Mouse (Mus musculus) limb, embryonic 11.5 days (tissue): ENCODE results near the gene Lgals9. TPM values are rescaled to one million over a fixed set of nuclear protein-coding genes. Genes with fewer than 3 reads are reported as not detected.
"Not testable (repeated sequence)": the region's sequence is repeated elsewhere in the genome, so short reads cannot be mapped to it uniquely, and the experiment has no call there.

Experiments used
- ATAC-seq: fragments of 200-750 bp; cut with Nextera tagmentation; 2 replicates; pipeline ENCODE4 v1.8.0; 2017; ENCODE audit warnings: low read depth; ENCODE audit not compliant: insufficient number of reproducible peaks, low FRiP score, low TSS enrichment
- DNase-seq: peaks from one replicate; pipeline ENCODE4 v3.0.0-alpha.2; 2015; ENCODE audit warnings: low spot score
- H3K27ac ChIP-seq: fragments of 300-500 bp; sonication (generic); replicated peaks from 2 replicates; pipeline ENCODE4 v1.5.1; 2014; ENCODE audit warnings: low read depth, mild to moderate bottlenecking, low read length
- H3K27me3 ChIP-seq: fragments of 300-500 bp; sonication (generic); 2 replicates; pipeline ENCODE4 v1.6.1; 2014; ENCODE audit warnings: mild to moderate bottlenecking, low read length, mixed read lengths; ENCODE audit not compliant: control insufficient read depth, insufficient read depth
- H3K36me3 ChIP-seq: fragments of 300-500 bp; sonication (generic); 2 replicates; pipeline ENCODE4 v1.6.1; 2014; ENCODE audit warnings: mild to moderate bottlenecking, low read length, moderate library complexity, mixed read lengths; ENCODE audit not compliant: control insufficient read depth, insufficient read depth
- H3K4me1 ChIP-seq: fragments of 300-500 bp; sonication (generic); 2 replicates; pipeline ENCODE4 v1.6.1; 2014; ENCODE audit warnings: low read length, mixed read lengths; ENCODE audit not compliant: control insufficient read depth, insufficient read depth
- H3K4me2 ChIP-seq: fragments of 300-500 bp; sonication (generic); 2 replicates; pipeline ENCODE4 v1.6.1; 2014; ENCODE audit warnings: low read depth, mild to moderate bottlenecking, moderate library complexity; ENCODE audit not compliant: severe bottlenecking
- H3K4me3 ChIP-seq: fragments of 300-500 bp; sonication (generic); 2 replicates; pipeline ENCODE4 v1.5.1; 2014; ENCODE audit warnings: low read depth, low read length
- H3K9ac ChIP-seq: fragments of 300-500 bp; sonication (generic); 2 replicates; pipeline ENCODE4 v1.6.1; 2014; ENCODE audit warnings: mild to moderate bottlenecking, low read length
- H3K9me3 ChIP-seq: fragments of 300-500 bp; sonication (generic); 2 replicates; pipeline ENCODE4 v1.6.1; 2016; ENCODE audit warnings: low read length; ENCODE audit not compliant: control insufficient read depth
- WGBS: fragments of 180-500 bp; shearing (Covaris S2); extraction: QIAGEN DNeasy Blood & Tissue Kit; methylation state at CpG from one replicate; pipeline ENCODE4 v1.1.7; 2014; 5-methylcytosine and 5-hydroxymethylcytosine counted together
- polyA plus RNA-seq: library from polyadenylated mRNA; unstranded; fragments of >200 nt; fragmentation: Nextera tagmentation; extraction: Ambion mirVana; gene quantifications from 2 replicates; pipeline ENCODE4 v1.2.1, GENCODE M21; 2014

The Lgals9 gene
- polyA plus RNA-seq, 1 experiment from 2014 or later: 2.7 TPM

GRCm38 (mm10) chr11:79003053-79003768, 18.5 kb upstream of the Lgals9 start:
- no peak overlapping the region for H3K9ac ChIP-seq
- H3K9me3 ChIP-seq: no peaks in the 10 kb centered on the region
- H3K4me2 ChIP-seq: no peak overlapping the region
- DNase-seq (no peak), ATAC-seq (no peak)
- no peaks in the 10 kb centered on the region for H3K4me1 ChIP-seq
- no peaks in the 10 kb centered on the region for H3K36me3 ChIP-seq
- H3K4me3 ChIP-seq: no peak overlapping the region
- WGBS: 65% methylated on average over 11 of the region's 11 CpGs
- H3K27ac ChIP-seq: no peak overlapping the region
- H3K27me3 ChIP-seq: no peaks in the 10 kb centered on the region

GRCm38 (mm10) chr11:79002551-79002951, 17.8 kb upstream of the Lgals9 start:
- no peaks in the 10 kb centered on the region for H3K4me1 ChIP-seq
- WGBS: 63% methylated on average over 5 of the region's 5 CpGs
- DNase-seq (no peak), ATAC-seq (no peak)
- no peak overlapping the region for H3K4me3 ChIP-seq
- no peaks in the 10 kb centered on the region for H3K36me3 ChIP-seq
- H3K27me3 ChIP-seq: no peaks in the 10 kb centered on the region
- H3K27ac ChIP-seq: no peak overlapping the region
- H3K4me2 ChIP-seq: no peak overlapping the region
- no peak overlapping the region for H3K9ac ChIP-seq
- no peaks in the 10 kb centered on the region; the same call in 1 of the 2 replicates for H3K9me3 ChIP-seq

- Histone ChIP-seq H3K36me3 (no peaks in the 10 kb centered on the region), H3K9ac (no peak overlapping the region), H3K4me1 (no peaks in the 10 kb centered on the region), H3K9me3 (no peaks in the 10 kb centered on the region; the same call in 1 of the 2 replicates), H3K27ac (no peak overlapping the region), H3K4me3 (no peak overlapping the region), H3K4me2 (no peak overlapping the region), H3K27me3 (no peaks in the 10 kb centered on the region)
- ATAC-seq (no peak), DNase-seq (no peak)
- WGBS: 89% methylated on average over 4 of the region's 4 CpGs
These were observed 17.1 kb upstream of the Lgals9 start for GRCm38 (mm10) chr11:79001871-79002270.

- Histone ChIP-seq H3K27ac (no peak overlapping the region), H3K9me3 (no peaks in the 10 kb centered on the region; the same call in 1 of the 2 replicates), H3K4me2 (no peak overlapping the region), H3K27me3 (no peaks in the 10 kb centered on the region), H3K4me3 (no peak overlapping the region), H3K36me3 (no peaks in the 10 kb centered on the region), H3K9ac (no peak overlapping the region), H3K4me1 (no peaks in the 10 kb centered on the region)
- ATAC-seq (no peak), DNase-seq (no peak)
- WGBS: 76% methylated on average over 6 of the region's 6 CpGs
These were observed 14.4 kb upstream of the Lgals9 start for GRCm38 (mm10) chr11:78999118-78999517.

- 88% methylated on average over 5 of the region's 5 CpGs for WGBS
- ATAC-seq, H3K9ac ChIP-seq, H3K27ac ChIP-seq, DNase-seq, H3K36me3 ChIP-seq, H3K4me2 ChIP-seq, H3K9me3 ChIP-seq, H3K4me1 ChIP-seq, H3K4me3 ChIP-seq, H3K27me3 ChIP-seq: not testable (repeated sequence)
These were observed 6.3 kb upstream of the Lgals9 start for GRCm38 (mm10) chr11:78990875-78991543.

- H3K9ac ChIP-seq: no peak overlapping the region
- ATAC-seq (no peak), DNase-seq (no peak)
- no peaks in the 10 kb centered on the region for H3K27me3 ChIP-seq
- H3K4me1 ChIP-seq: no peaks in the 10 kb centered on the region
- no peak overlapping the region for H3K4me3 ChIP-seq
- H3K36me3 ChIP-seq: no peaks in the 10 kb centered on the region
- no peaks in the 10 kb centered on the region for H3K9me3 ChIP-seq
- no peak overlapping the region for H3K4me2 ChIP-seq
- H3K27ac ChIP-seq: no peak overlapping the region
- WGBS: 92% methylated on average over 9 of the region's 9 CpGs
These were observed 5.3 kb upstream of the Lgals9 start for GRCm38 (mm10) chr11:78990096-78990495.

GRCm38 (mm10) chr11:78989206-78989605, 4.5 kb upstream of the Lgals9 start:
- H3K36me3 ChIP-seq, DNase-seq, H3K4me2 ChIP-seq, H3K9me3 ChIP-seq, H3K4me1 ChIP-seq, H3K9ac ChIP-seq, ATAC-seq, H3K27me3 ChIP-seq, H3K4me3 ChIP-seq, H3K27ac ChIP-seq: not testable (repeated sequence)
- 93% methylated on average over 11 of the region's 11 CpGs for WGBS

GRCm38 (mm10) chr11:78986311-78987002, 1.7 kb upstream of the Lgals9 start:
- Histone ChIP-seq H3K4me1 (no peaks in the 10 kb centered on the region), H3K9me3 (no peaks in the 10 kb centered on the region), H3K27me3 (no peaks in the 10 kb centered on the region), H3K4me2 (no peak overlapping the region), H3K4me3 (no peak overlapping the region), H3K27ac (no peak overlapping the region), H3K9ac (no peak overlapping the region), H3K36me3 (no peaks in the 10 kb centered on the region)
- DNase-seq (no peak), ATAC-seq (no peak)
- 87% methylated on average over 10 of the region's 10 CpGs for WGBS
